Mouse (Mus musculus) G1E (cell line): Measurements from ENCODE around the gene Defb23. TPM values are rescaled to one million over a fixed set of nuclear protein-coding genes. Genes with fewer than 3 reads are reported as not detected.

Experiments
- ATAC-seq: 2 replicates; pipeline ENCODE4 v1.8.0; 2016; ENCODE audit warnings: mild to moderate bottlenecking; ENCODE audit not compliant: insufficient number of reproducible peaks, poor library complexity, low FRiP score, severe bottlenecking; ENCODE audit errors: extremely low read depth
- DNase-seq: peaks from one replicate; pipeline ENCODE4 v3.0.0; 2012; ENCODE audit warnings: low spot score
- H3K27me3 ChIP-seq: 2 replicates; pipeline ENCODE4 v1.6.1; 2012; ENCODE audit warnings: mild to moderate bottlenecking, low read length, inconsistent platforms; ENCODE audit not compliant: insufficient read depth
- H3K36me3 ChIP-seq: replicated peaks from 2 replicates; pipeline ENCODE3; 2012; ENCODE audit warnings: mild to moderate bottlenecking, inconsistent platforms
- H3K4me1 ChIP-seq: 2 replicates; pipeline ENCODE4 v1.6.1; 2012; ENCODE audit warnings: low read depth, low read length, inconsistent platforms, mixed read lengths; ENCODE audit not compliant: insufficient read depth
- H3K4me3 ChIP-seq: 2 replicates; pipeline ENCODE4 v1.5.1; 2012; ENCODE audit warnings: low read depth, mild to moderate bottlenecking, inconsistent platforms, low read length, moderate library complexity, mixed read lengths
- H3K9me3 ChIP-seq: replicated peaks from 2 replicates; pipeline ENCODE4 v1.6.1; 2012; ENCODE audit warnings: inconsistent platforms
- CTCF ChIP-seq: IDR thresholded peaks from 2 replicates; pipeline ENCODE4 v1.5.1; 2012; ENCODE audit warnings: low read depth, low read length, inconsistent platforms, mixed read lengths
- GATA1 ChIP-seq: IDR thresholded peaks from 2 replicates; pipeline ENCODE4 v1.6.1; 2012; ENCODE audit warnings: borderline replicate concordance, low read length, inconsistent platforms, mixed read lengths
- GATA2 ChIP-seq: IDR thresholded peaks from 2 replicates; pipeline ENCODE4 v1.6.1; 2012; ENCODE audit warnings: low read depth, low read length, inconsistent platforms, borderline replicate concordance
- POLR2AphosphoS5 ChIP-seq: IDR thresholded peaks from 2 replicates; pipeline ENCODE4 v1.6.1; 2012; ENCODE audit warnings: low read depth, low read length, inconsistent platforms; ENCODE audit not compliant: insufficient replicate concordance
- TAL1 ChIP-seq: conservative IDR thresholded peaks from 2 replicates; pipeline ENCODE4 v1.6.1; 2012; ENCODE audit warnings: low read depth, low read length, inconsistent platforms, mixed read lengths
- polyA plus RNA-seq: library from polyadenylated mRNA; stranded (reverse); fragments of >175 nt; gene quantifications from 2 replicates; pipeline ENCODE4 v1.2.3, GENCODE M21; 2012
- total RNA-seq, 2 experiments: library from RNA; stranded (forward) in 1 of 2; stranded (reverse) in 1 of 2; fragments of 200-1000 nt in 1 of 2; fragments of >200 nt in 1 of 2; fragmentation: Nextera tagmentation in 1 of 2; gene quantifications; 2 replicates each; pipeline ENCODE4 v1.2.3; 2014 to 2017

Defb23 gene
- total RNA-seq (2014; fragmentation: Nextera tagmentation) (not detected in 2 replicates), total RNA-seq (2017) (0.29 TPM in 1 of 2 replicates, not detected in the other), polyA plus RNA-seq (not detected in 2 replicates)

DNA sequence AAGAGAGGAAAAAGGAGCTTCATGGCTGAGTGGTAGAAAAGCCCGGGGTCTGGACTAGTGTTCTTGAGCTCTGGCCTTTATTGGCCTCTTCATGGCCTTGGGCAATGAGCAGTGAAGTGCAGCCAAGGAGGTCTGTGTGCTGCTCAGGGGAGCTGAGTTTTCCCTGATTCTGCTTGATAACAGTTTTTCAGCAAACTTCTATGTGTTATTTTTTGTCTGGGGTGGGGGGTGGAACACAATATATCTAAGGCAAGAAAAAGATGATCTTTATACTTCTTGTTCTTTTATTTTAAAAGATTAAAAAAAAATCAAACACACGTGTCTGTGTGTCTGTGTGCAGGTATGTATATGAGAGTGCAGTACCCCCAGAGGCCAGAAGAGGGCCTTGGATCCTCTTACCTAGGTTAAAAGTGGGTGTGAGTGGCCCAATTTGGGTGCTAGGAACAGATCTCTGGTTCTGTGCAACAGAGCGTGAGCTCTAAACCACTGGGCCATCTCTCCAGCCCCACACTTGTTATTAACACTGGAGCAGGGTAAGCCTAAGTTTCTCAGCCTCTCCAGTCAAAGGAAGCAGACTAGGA lies at the start of gene Defb23:
Gene Defb23, minus strand, starts transcription at position 51 of the 581 bp plus-strand sequence.
- ATAC-seq (no peak), DNase-seq (no peak)
- peaks cover 7% of the 10 kb centered on the region; the same call in 1 of the 2 replicates for H3K27me3 ChIP-seq
- no peaks in the 10 kb centered on the region for H3K9me3 ChIP-seq
- TF ChIP-seq GATA2, result no peak
- no peak for TF ChIP-seq TAL1
- no peak for TF ChIP-seq CTCF
- no peaks in the 10 kb centered on the region for H3K4me1 ChIP-seq
- no peaks in the 10 kb centered on the region for H3K36me3 ChIP-seq
- H3K4me3 ChIP-seq, result no peak within 1 kb of the TSS

DNA sequence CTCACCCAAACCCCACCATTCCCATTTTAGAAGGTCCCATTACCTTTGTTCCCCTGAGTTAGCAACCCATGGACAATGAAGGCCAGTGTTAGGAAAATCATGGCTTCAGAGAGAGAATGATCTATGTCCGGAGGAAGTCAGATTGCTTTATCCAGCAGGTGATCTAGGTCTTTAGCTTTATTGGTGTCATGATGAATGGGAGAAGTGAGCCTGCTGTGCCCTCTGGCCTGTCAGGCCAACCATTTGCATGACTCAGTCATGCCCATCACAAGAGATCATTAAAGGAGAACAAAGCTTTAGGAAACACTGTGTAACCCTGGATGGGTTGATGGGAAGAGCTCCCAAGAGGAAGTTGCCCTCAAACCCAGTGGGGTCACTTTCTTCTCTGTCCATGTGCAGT lies 47.2 kb upstream of the Defb23 start, which contains the start of gene Defb26:
Gene Defb26, minus strand, starts transcription at position 101 of the 400 bp plus-strand sequence.
- ATAC-seq (no peak), DNase-seq (no peak)
- no peak within 1 kb of the TSS for H3K4me3 ChIP-seq
- TF ChIP-seq CTCF, result no peak
- TF ChIP-seq TAL1, result no peak
- TF ChIP-seq POLR2AphosphoS5, result no peak
- no peak for TF ChIP-seq GATA2
- no peak for TF ChIP-seq GATA1
- no peaks in the 10 kb centered on the region for H3K36me3 ChIP-seq
- 0 out of 2 replicates have a peak, but pooled peaks cover 4% of the 10 kb centered on the region for H3K27me3 ChIP-seq
- no peaks in the 10 kb centered on the region for H3K4me1 ChIP-seq
- H3K9me3 ChIP-seq, result no peaks in the 10 kb centered on the region

DNA sequence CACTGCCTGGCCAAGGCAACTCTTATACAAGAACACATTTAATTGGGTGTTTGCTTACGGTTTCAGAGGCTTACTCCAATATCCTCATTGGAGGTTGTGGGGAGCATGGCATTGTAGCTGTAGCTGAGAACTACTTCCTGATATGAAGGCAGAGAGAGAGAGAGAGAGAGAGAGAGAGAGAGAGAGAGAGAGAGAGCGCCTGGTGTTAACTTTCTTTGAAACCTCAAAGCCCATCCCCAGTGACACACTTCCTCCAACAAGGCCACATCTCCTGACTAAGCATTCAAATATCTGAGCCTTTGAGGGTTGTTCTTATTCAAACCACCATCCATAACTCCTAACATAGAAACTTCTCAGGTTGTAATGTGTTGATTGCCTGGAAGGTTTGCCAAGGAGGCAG lies 39.5 kb upstream of the Defb23 start:
- ATAC-seq (no peak), DNase-seq (no peak)
- H3K4me1 ChIP-seq, result peaks cover 6% of the 10 kb centered on the region; the same call in 1 of the 2 replicates
- H3K27me3 ChIP-seq, result peaks cover 2% of the 10 kb centered on the region
- TF ChIP-seq GATA1, result no peak
- TF ChIP-seq GATA2, result no peak
- TF ChIP-seq CTCF, result no peak
- no peak for TF ChIP-seq POLR2AphosphoS5
- TF ChIP-seq TAL1, result no peak
- no peaks in the 10 kb centered on the region for H3K36me3 ChIP-seq
- no peaks in the 10 kb centered on the region for H3K9me3 ChIP-seq
- H3K4me3 ChIP-seq, result no peak overlapping the region

DNA sequence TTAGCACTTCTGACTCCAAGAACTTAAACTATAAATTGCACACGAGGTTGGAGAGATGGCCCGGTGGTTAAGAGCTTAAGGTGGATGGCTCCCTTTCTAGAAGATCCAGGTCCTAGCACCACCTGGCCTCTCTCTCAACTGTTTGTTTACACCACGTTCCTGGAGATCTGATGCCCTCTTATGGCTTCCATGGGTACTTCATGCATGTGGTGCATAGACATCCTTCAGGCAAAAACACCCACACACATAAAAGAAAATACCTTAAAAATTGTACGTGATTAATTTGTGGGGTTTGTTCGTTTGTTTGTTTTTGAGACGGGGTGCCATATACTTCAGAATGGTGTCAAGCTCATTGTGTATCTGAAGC lies 36.4 kb upstream of the Defb23 start:
- Histone ChIP-seq H3K4me3 (no peak overlapping the region), H3K9me3 (no peaks in the 10 kb centered on the region), H3K4me1 (peaks cover 6% of the 10 kb centered on the region; the same call in 1 of the 2 replicates), H3K27me3 (peaks cover 7% of the 10 kb centered on the region), H3K36me3 (no peaks in the 10 kb centered on the region)
- TF ChIP-seq CTCF (no peak), GATA2 (no peak), GATA1 (no peak), POLR2AphosphoS5 (no peak), TAL1 (no peak)
- ATAC-seq (no peak), DNase-seq (no peak)

DNA sequence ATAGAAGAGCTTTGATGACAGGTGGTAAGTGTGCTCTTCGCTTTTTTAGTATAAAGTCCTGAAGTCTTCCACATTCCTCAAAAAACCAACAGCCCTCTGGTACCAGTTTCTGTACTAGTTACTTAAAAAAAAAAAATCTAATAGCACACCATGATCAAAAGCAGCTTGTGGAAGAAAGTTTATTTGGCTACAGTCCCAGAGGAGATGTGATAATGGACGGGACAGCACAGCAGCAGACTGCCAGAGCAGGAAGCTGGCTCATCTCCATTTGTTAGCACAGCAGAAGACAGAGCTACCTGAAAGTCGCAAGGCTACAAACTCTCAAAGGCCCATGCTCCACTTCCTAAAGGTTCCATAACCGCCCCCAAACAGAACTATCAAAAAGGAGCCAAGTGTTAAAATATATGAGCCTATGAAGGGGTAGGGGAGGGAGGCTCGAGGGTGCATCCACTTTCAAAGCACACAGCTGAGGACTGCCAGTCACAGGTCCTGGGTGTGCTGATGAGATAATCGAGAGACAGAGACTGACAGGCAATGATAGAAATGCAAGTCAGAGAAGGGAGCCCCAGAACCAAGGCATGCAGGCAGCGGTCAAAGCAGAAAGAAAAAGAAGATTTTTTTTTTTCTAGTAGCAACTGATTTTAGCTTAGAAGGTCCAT lies 35.9 kb upstream of the Defb23 start:
- Histone ChIP-seq H3K4me3 (no peak overlapping the region), H3K4me1 (peaks cover 6% of the 10 kb centered on the region; the same call in 1 of the 2 replicates), H3K27me3 (peaks cover 8% of the 10 kb centered on the region), H3K36me3 (no peaks in the 10 kb centered on the region), H3K9me3 (no peaks in the 10 kb centered on the region)
- DNase-seq, result no peak
- ATAC-seq, result no peak
- TF ChIP-seq TAL1 (no peak), CTCF (no peak), POLR2AphosphoS5 (no peak), GATA2 (no peak), GATA1 (no peak)

DNA sequence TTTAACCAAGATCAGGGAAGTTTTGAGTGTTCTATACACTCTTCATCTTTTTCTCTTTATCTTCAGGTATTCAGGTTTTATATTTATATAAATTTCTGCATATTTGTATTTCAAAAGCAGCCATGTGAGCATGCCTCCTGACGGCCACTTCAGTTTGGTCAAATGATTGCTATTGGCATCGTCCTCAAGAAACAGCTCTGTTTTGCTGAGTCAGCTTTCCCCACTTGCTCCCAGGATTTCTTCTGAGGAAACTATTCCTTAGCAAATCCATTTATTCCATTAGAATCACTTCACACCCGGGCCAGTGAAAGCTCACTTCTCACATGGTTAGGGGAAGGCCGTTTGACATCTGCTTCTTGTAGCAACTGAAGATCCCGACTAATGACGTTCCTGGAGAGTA lies 33.6 kb upstream of the Defb23 start:
- Histone ChIP-seq H3K9me3 (no peaks in the 10 kb centered on the region), H3K36me3 (no peaks in the 10 kb centered on the region), H3K4me3 (no peak overlapping the region), H3K4me1 (no peaks in the 10 kb centered on the region), H3K27me3 (peaks cover 8% of the 10 kb centered on the region)
- TF ChIP-seq GATA2 (no peak), GATA1 (no peak), CTCF (no peak), TAL1 (no peak), POLR2AphosphoS5 (no peak)
- ATAC-seq, result no peak
- no peak for DNase-seq
